Mouse (Mus musculus) cerebellum, postnatal 4 days (tissue): Measurements from ENCODE around the gene Pdia4.
A peak's percentile ranks its signal among the peaks of the same experiment; 100 is the strongest.
"Not testable (repeated sequence)": the region's sequence is repeated elsewhere in the genome, so short reads cannot be mapped to it uniquely, and the experiment has no call there.

Source experiments
- DNase-seq, 2 experiments: peaks; one replicate each; pipeline ENCODE4 v3.0.0; 2022; ENCODE audit warnings: low spot score in 2 of 2, mixed read lengths in 1 of 2

The Pdia4 gene

GRCm38 (mm10) chr6:47811324-47811723 is 1.9 kb downstream of the Pdia4 start:
- DNase-seq: no peak

GRCm38 (mm10) chr6:47810181-47810580 is 3.0 kb downstream of the Pdia4 start:
- DNase-seq: no peak

- no peak for DNase-seq
These were observed 4.2 kb downstream of the Pdia4 start for GRCm38 (mm10) chr6:47809053-47809452.

DNA sequence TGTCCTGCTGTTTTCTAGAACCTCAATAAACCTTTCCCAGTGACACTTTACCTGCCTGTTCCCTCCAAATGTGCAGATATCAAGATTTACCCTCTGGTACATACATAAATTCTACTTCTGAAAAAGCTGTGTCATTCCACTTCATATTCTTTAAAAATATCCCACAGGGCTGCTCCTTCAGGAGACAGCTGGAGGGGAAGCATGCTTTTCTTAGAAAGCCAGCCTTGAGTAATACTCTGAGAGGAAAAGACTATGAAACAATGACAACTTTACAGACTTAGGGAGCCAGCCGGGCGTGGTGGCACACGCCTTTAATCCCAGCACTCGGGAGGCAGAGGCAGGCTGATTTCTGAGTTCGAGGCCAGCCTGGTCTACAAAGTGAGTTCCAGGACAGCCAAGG is 4.7 kb downstream of the Pdia4 start:
- DNase-seq: no peak

GRCm38 (mm10) chr6:47807419-47807818 is 5.8 kb downstream of the Pdia4 start:
- DNase-seq: no peak

DNA sequence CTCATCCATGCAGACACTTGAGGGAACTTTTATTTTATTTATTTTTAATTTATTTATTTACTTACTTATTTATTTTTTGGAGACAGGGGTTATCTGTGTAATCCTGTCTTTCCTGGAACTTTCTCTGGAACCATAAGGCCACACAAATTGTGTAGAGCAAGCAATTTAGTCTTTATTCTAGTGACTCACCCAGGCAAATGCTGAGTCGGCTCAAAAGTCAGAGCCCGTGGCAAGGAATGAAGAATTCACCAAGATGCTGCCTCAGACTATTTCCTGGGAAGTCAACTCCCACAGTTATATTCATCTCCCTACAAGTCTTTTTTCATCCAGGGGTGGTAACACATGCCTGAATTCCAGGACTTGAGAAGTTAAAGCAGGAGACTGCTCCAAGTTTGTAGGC is 7.7 kb downstream of the Pdia4 start:
- DNase-seq: no peak

DNA sequence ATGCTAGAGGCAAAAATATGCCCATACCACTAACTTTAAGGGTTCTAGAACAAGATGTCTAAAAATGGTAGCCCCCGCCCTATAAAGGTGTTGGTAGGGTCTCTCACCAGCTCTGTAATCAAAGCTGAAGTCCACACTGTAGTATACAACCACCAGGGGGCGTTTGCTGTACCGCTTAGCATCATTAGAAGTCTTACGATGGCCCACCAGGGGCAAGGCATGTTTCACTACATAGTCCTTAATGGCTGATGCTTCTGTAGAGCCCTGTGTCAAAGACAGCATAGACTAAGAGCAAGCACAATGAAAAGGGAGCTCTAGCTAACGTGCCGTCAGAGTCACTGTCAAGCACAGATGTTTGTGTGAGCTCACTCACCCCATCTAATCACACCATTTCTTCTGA is 14.2 kb downstream of the Pdia4 start:
- peak in 1 of 2 experiments; percentile 56 for DNase-seq

GRCm38 (mm10) chr6:47794106-47794830 is 19.0 kb downstream of the Pdia4 start:
- DNase-seq: no peak

GRCm38 (mm10) chr6:47793284-47793683 is 19.9 kb downstream of the Pdia4 start:
- no peak for DNase-seq

DNA sequence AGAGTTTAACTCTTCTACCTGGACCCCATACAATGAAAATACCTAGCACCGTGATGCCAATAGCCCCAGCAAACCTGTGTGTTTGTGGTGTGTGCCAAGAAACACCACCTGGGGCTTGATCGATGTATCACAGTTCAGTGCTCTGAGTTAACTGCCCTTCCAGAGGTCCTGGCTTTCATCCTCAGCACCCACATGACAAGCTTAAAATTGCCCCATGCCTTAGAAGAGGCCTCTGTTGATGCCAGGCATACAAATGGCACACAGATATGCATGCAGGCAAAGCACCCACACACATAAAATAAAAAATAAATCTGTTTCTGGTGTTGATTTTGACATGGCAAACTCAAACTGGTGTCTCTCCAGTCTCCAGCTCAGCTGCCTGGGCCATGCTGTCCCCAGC is 20.7 kb downstream of the Pdia4 start:
- DNase-seq: no peak

GRCm38 (mm10) chr6:47790745-47791144 is 22.5 kb downstream of the Pdia4 start:
- DNase-seq: no peak

- no peak for DNase-seq
These were observed 24.4 kb downstream of the Pdia4 start for GRCm38 (mm10) chr6:47788821-47789220.

DNA sequence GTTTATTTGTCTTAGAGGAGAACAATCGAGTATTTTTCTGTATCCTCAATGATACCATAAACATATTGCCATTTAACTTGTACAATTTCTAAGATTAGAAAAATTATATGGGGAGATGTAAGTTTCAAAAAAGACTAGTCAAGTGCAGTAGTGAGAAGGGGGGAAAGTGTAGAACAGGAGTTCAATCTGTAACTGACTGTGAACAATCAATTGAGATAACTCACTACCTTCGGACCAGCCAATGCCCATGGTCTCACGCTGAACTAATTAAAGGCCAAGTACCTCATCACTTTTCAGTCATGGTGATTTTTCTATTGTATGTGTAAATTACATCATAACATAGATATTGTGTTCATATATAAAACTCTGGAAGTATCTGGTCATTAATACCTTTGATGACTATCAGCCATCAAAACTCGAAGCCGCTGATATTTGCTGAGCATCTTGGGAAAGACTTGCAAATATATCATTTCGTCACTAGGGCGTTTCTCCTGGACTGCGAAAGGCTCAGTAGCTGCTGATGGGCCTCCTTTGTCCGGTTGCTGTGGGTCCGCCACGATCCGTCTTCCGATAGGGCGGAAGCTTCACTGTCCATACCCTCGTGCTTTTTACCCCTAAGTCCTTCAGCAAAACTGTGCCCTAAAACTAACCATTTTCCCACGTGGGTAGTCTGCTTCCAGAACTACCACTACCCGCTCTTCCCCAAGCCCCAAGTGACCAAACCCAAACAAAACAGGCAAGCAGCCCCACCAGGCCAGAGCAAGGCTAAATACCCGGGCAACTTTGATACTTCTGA is 25.1 kb downstream of the Pdia4 start:
- DNase-seq: peak; percentile 31 to 75

DNA sequence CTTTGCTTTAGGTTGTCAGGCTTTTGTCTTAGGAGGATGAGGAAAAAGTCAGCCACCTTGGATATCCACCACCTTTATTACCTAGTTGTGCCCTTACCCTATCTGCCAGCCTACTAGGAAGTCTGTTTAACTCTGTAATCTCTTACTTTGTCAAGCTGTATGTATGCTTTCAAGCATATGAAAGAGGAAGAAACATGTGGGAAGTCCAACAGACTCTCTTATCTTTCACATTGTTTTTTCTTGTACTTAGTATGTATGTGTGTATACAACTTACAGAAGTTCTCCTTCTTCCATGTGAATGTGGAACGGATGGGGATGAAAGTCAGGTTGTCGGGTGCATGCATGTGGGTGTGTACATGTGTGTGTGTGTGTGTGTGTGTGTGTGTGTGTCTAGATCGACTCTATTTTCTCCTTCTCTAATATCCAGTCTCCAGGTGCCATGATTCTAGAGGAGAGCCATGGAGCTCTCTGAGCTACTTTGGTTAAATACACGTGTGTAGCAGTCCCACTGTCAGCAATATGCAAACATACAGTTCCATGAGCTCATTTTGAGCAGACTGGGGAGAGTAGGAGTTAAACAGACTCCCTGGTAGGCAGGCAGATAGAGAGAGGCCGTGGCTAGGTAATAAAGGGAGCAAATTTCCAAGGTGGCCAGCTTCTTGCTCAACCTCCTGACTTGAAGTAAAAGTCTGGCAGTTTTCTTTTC is 28.4 kb downstream of the Pdia4 start:
- DNase-seq: no peak

DNA sequence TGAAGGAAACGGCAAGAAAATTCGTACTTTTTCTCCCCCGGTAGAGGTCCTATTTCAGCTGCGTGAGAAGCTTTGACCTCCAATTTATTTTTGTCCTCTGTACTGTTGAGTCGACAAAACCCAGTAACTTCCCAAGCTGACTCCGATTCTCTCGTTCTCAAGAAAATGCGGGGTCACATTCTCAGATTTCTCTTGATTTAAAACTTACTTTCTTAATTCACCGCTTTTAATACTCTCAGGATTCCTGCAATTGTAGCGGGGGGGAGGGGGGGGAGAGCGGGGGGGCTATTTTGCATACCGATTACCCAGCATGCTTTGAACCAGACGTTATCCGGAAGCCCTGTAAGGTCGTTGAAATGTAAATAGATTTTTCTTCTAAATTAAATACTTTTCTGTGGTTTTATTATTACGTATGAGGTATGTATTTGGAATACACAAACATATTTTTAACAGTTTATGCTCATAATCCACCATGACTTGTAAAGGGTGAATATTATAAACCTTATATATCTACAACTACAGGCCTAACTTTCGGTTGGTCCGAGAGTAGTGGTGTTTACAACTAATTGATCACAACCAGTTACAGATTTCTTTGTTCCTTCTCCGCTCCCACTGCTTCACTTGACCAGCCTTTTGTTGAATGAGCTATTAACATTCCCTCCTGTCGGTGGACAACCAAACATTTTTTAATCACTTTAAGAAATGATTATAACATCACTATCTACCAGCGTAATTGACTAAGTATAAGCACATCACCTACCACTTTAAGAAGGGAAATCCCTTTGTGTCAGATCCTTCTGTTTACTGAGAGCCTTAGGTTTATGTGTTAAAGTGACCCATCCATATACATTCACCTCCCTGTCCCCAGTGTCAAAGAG is 31.9 kb downstream of the Pdia4 start:
- DNase-seq: no peak

GRCm38 (mm10) chr6:47780576-47781013 is 32.6 kb downstream of the Pdia4 start:
- no peak for DNase-seq

- DNase-seq: not testable (repeated sequence)
These were observed 41.5 kb downstream of the Pdia4 start for GRCm38 (mm10) chr6:47771760-47772159.

DNA sequence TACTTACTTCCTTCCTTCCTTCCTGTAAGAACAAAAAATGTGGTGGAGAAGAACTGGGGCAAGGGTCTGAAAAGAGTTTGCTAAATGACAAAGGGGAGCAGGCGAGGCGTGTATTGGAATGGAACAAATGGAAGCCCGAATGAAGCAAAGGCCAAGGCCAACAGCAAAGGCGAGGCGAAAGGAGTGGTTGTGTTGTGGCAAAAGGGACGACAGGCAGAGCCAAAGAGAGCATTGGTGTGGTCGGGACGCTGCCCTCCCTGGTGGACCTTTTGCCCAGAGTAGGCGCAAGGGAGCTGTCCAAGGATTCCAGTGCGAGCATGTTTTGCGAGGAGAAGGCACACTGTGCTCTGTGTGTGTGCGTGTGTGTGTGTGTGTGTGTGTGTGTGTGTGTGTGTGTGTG is 42.1 kb downstream of the Pdia4 start:
- DNase-seq: not testable (repeated sequence)

DNA sequence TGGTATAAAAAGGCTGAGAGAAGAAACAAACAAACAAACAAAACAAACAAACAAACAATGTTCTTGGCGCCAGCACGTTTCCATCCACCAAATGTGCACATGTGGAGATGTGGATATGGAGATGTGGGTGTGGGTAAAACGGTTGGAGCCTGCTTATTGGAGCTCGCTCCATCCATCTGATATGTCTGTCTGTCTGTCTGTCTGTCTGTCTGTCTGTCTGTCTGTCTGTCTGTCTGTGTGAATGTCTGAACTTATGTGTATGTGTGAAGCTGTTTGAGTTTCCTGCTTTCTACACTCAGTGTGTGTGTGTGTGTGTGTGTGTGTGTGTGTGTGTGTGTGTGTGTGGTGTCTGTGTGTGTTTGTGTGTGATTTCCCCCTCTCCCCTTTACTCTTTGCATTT is 43.4 kb downstream of the Pdia4 start:
- DNase-seq: not testable (repeated sequence)

DNA sequence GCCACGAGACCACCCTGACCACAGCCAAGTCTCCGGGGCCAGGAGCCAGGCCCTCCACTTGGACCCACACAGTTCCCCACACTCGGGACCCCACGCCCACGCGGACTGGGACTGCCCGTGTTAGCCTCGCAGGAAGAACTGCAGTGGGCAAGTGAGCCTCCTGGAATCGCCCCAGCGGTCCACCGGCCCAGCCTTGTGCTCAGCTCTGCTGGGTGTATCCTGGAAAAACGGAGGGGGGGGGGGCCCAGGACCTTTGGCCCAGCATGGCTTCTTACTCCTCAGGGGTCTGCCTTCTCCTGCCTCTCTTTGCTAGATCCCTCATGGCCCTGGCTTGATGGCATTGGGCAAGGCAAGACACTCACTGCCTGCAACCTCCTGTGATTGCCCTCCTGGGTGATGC is 44.7 kb downstream of the Pdia4 start:
- not testable (repeated sequence) for DNase-seq

DNA sequence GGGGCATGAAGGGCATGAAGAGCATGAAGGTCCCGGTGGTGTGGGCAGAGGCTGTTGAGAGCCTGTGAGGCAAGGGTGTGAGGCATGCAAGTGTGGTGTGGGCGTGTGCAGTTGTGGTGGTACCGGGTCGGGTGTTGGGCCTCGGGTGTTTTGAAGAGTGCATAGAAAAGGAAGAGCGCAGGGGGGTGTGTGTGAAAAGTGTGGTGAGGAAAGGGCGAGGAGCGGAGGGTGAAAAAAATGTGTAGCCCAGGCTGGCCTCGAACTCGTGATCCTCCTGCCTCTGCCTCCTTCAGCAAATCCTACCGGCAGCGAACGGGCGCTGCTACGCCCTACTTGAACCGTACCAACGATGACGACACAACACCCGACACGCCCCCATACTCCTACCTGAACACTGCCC is 45.9 kb downstream of the Pdia4 start:
- not testable (repeated sequence) for DNase-seq
